Mouse (Mus musculus) T-helper 2 cell (primary cell): Measurements from ENCODE around the gene Tex9.
"Not testable (repeated sequence)": the region's sequence is repeated elsewhere in the genome, so short reads cannot be mapped to it uniquely, and the experiment has no call there.

ENCODE experiments used
- in situ Hi-C: fragments of 300-600 bp; cut with MboI, MseI; formaldehyde crosslinking; loops from one replicate; pipeline ENCODE4 v1.15.1; 2025; ENCODE audit warnings: high pct_unique_total_duplicates

Tex9 gene

GRCm38 (mm10) chr9:72440948-72441926 is 50.8 kb downstream of the Tex9 start:
- in situ Hi-C loops, result no loop called here

DNA sequence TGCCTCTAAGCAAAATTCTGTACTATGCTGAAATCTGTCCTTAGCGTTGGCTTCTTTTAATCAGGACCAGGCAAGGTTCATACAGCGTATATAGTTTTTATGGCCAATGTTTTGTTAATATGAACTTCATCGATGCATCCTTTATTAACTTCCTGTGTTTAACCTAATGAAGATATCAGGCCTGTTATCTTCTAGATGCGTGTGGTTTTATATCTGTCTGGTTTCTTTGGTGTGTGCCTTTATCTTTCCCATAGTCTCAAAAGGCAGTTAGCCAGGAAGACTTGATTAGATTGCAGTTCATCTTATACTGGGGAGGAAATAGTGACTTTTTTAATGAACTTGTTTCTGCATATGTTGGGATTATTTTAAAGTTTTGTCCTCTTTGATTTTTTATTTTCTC is 51.7 kb downstream of the Tex9 start:
- in situ Hi-C loops, result no loop called here

DNA sequence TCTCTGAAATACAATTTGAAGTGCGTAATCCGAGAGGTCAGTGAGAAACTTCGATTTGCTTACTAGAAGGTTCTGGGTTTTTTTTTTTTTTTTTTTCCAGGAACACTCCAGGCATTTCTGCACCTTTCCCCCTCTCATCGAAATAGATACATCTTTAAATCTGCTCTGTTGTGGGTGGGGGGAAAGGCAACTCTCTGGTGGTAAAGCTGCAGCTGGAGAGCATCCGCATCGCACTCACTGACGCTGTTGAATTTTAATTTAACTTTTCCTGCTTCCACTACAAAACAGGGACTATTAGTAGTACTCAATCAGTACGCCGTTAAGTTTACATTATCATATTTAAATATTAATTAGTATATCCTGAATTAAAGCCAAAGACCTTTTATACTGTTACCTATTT is 53.3 kb downstream of the Tex9 start:
- in situ Hi-C loops, result no loop called here

- in situ Hi-C loops, result no loop called here
Measured at GRCm38 (mm10) chr9:72437822-72438701, 54.0 kb downstream of the Tex9 start, which contains the start of gene Mns1. Mns1 (plus strand) TSS chr9:72438011.

DNA sequence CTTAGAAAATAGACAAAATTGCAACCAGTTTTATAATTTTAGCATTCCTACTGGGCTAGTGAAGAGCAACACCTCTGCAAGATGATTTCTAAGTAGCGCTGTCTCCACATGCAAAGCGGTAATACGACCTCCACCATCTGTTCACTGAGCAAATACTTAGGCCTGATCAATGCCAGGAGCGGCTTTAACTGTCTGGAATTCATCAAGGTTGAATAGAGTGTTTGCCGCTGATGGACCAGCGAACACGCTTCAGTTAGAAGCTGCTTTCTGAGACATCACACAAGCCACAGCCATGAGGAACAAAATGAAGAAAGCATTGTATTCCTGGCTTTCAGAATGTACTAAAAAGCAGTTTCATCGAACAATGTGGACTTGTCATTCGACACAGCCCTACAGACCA is 57.1 kb downstream of the Tex9 start:
- in situ Hi-C loops, result no loop called here

DNA sequence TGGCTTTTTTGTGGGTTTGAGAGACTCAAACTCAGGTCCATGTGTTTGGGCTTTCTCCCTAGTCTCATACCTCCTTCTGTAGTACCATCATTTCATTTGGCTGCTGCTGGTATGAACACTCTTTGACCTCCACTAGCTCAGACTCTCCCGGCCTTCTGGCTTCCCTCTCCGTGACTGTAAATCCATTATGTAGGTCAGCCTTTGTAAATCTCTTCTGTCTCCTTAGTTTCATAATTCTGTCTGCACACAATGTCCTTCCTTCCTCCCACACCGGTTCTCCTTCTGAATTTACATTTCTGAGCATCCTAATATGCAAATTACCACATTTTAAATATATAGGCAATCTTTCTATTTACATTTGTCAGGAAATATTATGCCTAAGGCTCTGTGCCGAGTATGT is 64.2 kb downstream of the Tex9 start:
- in situ Hi-C loops, result loop anchor here (10.0 kb wide), 1 partner anchor 1973 kb away; no protein-coding TSS in a partner anchor

GRCm38 (mm10) chr9:72425300-72425850 is 66.6 kb downstream of the Tex9 start:
- in situ Hi-C loops, result loop anchor here (10.0 kb wide), 1 partner anchor 1971 kb away; no protein-coding TSS in a partner anchor

DNA sequence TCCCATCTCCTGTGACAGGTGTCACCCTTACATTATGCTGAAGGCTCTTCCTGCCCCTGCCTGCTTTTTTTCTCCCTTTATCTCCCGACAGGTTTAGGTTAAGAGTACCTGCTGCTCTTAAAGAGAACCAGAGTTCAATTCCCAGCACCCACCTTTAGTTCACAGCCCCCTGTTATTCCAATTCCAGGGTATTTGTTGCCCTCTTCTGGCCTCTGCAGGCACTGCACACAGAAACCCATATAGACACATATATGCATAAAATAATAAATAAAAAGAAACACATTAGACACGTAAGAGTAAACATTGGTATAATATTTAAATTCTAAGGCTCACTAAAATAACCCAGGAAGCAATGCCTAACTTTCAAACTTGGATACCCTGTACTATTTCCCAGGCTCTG is 69.3 kb downstream of the Tex9 start:
- in situ Hi-C loops, result loop anchor here (10.0 kb wide), 1 partner anchor 1968 kb away; no protein-coding TSS in a partner anchor

DNA sequence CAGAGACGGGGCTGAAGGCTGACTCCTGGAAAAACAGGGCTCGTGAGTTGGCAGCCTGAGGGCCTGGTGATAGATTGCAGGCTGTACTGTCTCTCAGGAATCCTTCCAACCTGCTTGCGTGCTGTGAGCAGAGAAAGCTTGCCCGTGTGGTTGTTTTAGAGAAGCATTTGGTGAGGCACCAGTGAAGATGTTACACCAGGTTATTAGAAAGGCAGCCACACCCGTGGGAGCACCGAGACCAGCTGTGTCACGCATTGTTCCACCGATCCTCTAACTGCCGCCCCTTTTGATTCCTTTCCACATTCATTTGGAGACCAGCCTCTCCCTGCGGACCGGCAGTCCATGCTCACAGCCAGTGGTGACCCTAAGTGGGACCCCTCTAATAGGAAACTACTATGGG is 69.7 kb downstream of the Tex9 start:
- in situ Hi-C loops, result loop anchor here (10.0 kb wide), 1 partner anchor 1967 kb away; no protein-coding TSS in a partner anchor

- in situ Hi-C loops, result loop anchor here (10.0 kb wide), 1 partner anchor 1966 kb away; no protein-coding TSS in a partner anchor
Measured at GRCm38 (mm10) chr9:72420490-72420889, 71.5 kb downstream of the Tex9 start.

- in situ Hi-C loops, result no loop called here
Measured at GRCm38 (mm10) chr9:72418443-72418842, 73.6 kb downstream of the Tex9 start.

DNA sequence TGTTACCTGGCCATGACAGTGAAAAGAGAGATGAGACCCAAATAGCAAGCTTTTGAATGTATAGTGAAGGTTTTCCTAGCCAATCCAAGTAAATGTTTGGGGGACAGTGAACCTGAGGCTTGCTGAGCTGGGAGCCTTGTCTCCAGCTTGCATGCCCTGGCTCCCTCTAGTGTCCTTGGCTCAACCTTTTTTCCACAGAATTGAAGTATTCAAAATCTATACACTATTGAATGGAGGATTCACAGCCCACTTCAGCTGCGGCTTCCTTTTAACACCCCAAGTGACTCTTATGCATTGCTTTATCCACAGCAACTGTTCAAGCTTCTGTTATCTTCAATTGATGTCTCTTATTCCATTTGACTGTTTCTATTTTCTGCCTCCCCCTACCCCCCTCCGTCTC is 80.3 kb downstream of the Tex9 start:
- in situ Hi-C loops, result no loop called here

DNA sequence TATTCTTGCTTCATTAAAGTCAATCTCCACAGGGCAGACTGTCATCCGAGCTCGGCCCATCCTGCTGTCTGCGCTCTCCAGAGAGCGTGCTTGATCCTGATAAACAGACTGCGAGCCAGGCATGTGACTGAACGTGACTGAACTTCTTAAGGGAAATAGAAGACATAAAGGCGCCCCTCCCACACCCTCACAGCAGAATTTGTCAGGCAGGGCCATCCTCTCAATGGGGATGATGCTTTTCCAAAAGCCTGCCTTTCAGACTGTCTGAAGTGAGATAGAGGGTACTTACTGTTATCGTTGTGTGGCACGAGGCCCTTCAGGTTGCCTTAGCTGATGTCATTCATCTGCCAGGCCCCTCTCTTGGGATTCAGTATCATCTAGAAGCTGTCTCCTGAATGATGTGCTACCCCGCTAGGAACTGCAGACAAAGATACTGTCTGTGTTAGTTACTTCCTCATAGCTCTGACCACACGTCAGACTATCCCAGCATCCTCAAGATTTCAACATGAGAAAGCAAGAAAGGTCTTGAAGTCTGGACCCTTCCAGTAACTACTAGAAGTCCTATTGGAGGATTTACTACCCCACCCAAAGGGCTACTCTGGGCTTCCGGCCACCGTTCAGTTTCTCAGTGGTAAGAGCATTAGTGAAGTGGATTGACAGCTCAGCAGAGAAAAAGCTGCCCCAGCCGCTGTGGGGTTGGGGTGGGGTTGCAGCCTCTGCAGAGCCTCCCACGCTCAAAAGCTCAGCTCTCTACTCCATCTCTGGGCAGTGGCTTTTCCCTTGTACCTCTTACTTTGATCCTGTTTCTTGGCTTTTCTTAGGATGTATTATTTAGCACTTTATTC is 82.4 kb downstream of the Tex9 start:
- in situ Hi-C loops, result no loop called here

DNA sequence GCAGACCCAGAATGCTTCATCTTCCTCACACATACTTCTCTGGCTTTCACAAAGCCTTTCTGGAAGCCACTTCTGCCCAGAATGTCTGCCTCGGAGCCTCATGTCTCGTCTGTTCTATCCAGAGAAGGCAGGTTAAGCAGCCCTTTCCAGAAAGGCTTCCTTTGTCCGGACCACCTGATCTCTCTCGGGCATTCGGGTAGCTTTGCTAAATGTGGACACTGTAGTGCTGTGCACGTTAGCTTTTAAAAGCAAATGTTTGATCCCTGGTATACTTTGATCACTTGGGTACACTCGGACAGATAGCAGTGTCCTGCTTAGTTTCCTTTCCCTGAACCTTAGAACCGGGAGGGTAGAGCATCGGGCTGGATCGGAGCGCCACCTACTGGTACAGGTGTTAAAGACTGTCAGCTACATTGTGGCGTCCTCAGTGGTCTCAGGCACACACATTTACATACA is 83.9 kb downstream of the Tex9 start:
- in situ Hi-C loops, result no loop called here

DNA sequence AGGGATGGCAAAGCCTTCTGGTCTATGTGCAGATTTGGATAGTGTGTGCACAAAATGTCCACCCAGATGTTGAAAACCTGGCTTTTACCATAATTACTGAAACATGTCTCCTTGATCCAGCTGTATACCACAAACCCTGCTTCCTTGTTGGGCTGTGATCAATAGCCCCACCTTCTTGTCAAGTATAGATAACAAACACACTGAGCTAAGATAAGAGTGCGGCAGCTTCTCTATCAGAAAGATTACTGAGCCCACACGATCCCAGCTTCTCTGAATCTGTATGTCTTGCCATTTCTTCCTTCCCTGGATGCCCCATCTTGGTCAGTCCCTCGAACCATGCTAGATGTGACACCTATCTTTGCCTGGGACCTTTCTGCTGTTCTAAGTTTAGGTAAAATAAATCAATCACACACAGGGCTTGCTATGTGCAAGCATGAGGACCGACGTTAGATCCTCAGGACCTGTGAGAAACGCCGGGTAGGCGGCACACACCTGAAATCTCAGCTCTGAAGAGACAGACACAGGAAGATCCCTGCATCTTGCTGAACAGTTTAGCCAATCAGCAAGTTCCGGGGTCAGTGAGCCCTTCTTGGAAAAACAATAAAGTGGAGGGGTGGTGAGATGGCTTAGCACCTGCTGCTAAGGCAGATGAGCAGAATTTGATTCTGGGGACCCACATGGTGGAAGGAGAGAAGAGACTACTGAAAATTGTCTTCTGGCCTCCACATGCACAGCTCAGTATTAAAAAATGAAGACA is 86.0 kb downstream of the Tex9 start:
- in situ Hi-C loops, result no loop called here

GRCm38 (mm10) chr9:72404934-72405333 is 87.1 kb downstream of the Tex9 start:
- in situ Hi-C loops, result no loop called here

DNA sequence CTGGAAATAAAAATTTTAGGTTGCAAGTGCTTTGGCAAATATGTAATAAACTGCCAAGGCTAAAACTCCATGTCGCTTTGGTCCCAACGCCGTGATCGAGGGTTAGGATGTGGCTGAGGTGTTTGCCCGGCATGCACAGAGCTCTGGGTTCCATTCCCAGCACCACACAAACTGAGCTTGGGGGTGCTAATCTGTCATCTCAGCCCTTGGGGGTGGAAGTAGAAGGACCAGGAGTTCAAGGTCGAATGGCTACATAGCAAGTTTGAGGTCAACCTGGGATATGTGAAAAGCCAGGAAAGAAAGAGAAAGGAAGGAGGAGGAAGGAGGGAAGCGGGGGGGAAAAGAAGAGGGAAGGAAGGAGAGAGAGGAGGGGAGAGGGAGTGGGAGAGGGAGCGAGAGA is 87.6 kb downstream of the Tex9 start:
- in situ Hi-C loops, result no loop called here

- in situ Hi-C loops, result no loop called here
Measured at GRCm38 (mm10) chr9:72403421-72403820, 88.6 kb downstream of the Tex9 start.

DNA sequence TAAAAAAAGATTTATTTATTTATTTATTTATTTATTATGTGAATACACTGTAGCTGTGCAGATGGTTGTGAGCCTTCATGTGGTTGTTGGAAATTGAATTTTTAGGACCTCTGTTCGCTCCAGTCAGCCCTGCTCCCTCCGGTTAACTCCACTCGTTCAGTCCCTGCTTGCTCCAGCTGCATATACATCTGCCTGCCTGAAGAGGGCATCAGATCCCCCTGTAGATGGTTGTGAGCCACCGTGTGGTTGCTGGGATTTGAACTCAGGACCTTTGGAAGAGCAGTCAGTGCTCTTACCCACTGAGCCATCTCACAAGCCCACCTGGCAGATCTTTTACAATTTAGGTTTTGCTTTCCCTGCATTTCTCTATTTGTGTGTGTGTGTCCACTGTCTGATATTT is 90.2 kb downstream of the Tex9 start:
- in situ Hi-C loops, result not testable (repeated sequence)
